Mouse (Mus musculus): Measurements from ENCODE around the gene Rbfox3. TPM values are rescaled to one million over a fixed set of nuclear protein-coding genes. Genes with fewer than 3 reads are reported as not detected.
A peak's percentile ranks its signal among the peaks of the same experiment; 100 is the strongest.

Gene Rbfox3
- polyA plus RNA-seq, 1 experiment from 2014 or later, result 0.97 TPM

GRCm38 (mm10) chr11:118476396-118477373, 434.7 kb downstream of the Rbfox3 start, which contains the start of gene Engase:
Gene Engase (plus strand): TSS chr11:118476829.
- no peak within 1 kb of the TSS for H3K27ac ChIP-seq (ENCODE audit: low read length)
- peak within 1 kb of the TSS; percentile 56 for H3K9ac ChIP-seq (replicated peaks; ENCODE audit: low read depth)
- H3K4me1 ChIP-seq (ENCODE audit: insufficient read depth, low read depth, low read length), result no peaks in the 10 kb centered on the region; the same call in 1 of the 2 replicates
- under 1% methylated on average over 51 of the region's 57 CpGs for WGBS
- DNase-seq (ENCODE audit: low spot score) (peak; percentile 98), ATAC-seq (peak; percentile 100)
- H3K4me2 ChIP-seq (replicated peaks; ENCODE audit: low read depth, low read length), result peak within 1 kb of the TSS; percentile 94
- peak within 1 kb of the TSS; percentile 73 for H3K4me3 ChIP-seq (ENCODE audit: low read depth, low read length)
- H3K27me3 ChIP-seq (replicated peaks; ENCODE audit: insufficient read depth, low read length), result no peaks in the 10 kb centered on the region
- no peak for TF ChIP-seq CTCF (IDR thresholded peaks at IDR 0.05)
- TF ChIP-seq EP300 (IDR thresholded peaks at IDR 0.05), result no peak
- no peaks in the 10 kb centered on the region for H3K9me3 ChIP-seq (ENCODE audit: low read length)
- H3K36me3 ChIP-seq (ENCODE audit: insufficient read depth, low read length), result no peaks in the 10 kb centered on the region

- no peaks in the 10 kb centered on the region; the same call in 1 of the 2 replicates for H3K4me1 ChIP-seq (ENCODE audit: insufficient read depth, low read depth, low read length)
- no peak for TF ChIP-seq EP300 (IDR thresholded peaks at IDR 0.05)
- no peak for TF ChIP-seq CTCF (IDR thresholded peaks at IDR 0.05)
- H3K9ac ChIP-seq (replicated peaks; ENCODE audit: low read depth), result no peak overlapping the region
- no peak for ATAC-seq
- no peak for DNase-seq (ENCODE audit: low spot score)
- H3K4me2 ChIP-seq (replicated peaks; ENCODE audit: low read depth, low read length), result no peak overlapping the region
- no peak overlapping the region for H3K27ac ChIP-seq (ENCODE audit: low read length)
- no peaks in the 10 kb centered on the region for H3K36me3 ChIP-seq (ENCODE audit: insufficient read depth, low read length)
- no peaks in the 10 kb centered on the region for H3K27me3 ChIP-seq (replicated peaks; ENCODE audit: insufficient read depth, low read length)
- H3K9me3 ChIP-seq (ENCODE audit: low read length), result no peaks in the 10 kb centered on the region
- H3K4me3 ChIP-seq (ENCODE audit: low read depth, low read length), result no peak overlapping the region
- 87% methylated on average over 7 of the region's 7 CpGs for WGBS
Observed at GRCm38 (mm10) chr11:118475496-118476083, 435.8 kb downstream of the Rbfox3 start.

DNA sequence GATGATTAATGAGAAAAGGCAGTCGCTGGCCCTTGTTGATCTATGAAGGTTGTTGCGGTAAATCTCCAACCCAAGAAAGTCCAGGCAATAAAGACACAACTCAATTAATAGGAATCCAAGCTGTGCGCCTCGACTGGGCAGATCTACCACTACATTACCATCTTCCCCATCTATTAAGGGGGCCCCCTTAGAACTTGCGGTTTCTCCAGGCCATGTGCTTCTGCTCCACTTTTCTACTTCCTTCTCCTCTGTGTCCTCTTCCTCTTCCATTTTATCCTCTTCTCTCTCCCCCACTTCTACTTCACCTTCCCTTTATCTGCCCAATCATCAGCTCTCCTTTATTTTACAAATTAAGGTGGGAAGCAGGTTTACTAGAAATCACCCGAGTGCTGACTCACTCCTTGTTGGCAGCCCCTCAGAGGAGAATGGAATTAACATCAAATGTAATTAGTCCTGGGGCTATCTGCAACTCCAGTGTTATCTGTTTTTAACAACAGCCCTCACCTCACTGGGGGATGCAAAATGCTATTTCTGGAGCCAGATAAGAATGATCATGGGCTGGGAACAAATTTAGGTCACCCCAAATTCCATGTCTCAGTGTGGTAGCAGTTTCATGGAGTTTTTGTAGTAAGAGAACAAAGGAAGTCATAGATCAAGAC, 437.4 kb downstream of the Rbfox3 start:
- DNase-seq (ENCODE audit: low spot score), result no peak
- Histone ChIP-seq H3K27me3 (replicated peaks; ENCODE audit: insufficient read depth, low read length) (no peaks in the 10 kb centered on the region), H3K9me3 (ENCODE audit: low read length) (no peaks in the 10 kb centered on the region), H3K9ac (replicated peaks; ENCODE audit: low read depth) (no peak overlapping the region), H3K4me2 (replicated peaks; ENCODE audit: low read depth, low read length) (no peak overlapping the region), H3K4me1 (ENCODE audit: insufficient read depth, low read depth, low read length) (no peaks in the 10 kb centered on the region; the same call in 1 of the 2 replicates), H3K4me3 (ENCODE audit: low read depth, low read length) (no peak overlapping the region), H3K27ac (ENCODE audit: low read length) (no peak overlapping the region), H3K36me3 (ENCODE audit: insufficient read depth, low read length) (no peaks in the 10 kb centered on the region)
- WGBS, result 67% methylated on average over 6 of the region's 6 CpGs
- no peak for ATAC-seq
- TF ChIP-seq EP300 (IDR thresholded peaks at IDR 0.05) (no peak), CTCF (IDR thresholded peaks at IDR 0.05) (no peak)

DNA sequence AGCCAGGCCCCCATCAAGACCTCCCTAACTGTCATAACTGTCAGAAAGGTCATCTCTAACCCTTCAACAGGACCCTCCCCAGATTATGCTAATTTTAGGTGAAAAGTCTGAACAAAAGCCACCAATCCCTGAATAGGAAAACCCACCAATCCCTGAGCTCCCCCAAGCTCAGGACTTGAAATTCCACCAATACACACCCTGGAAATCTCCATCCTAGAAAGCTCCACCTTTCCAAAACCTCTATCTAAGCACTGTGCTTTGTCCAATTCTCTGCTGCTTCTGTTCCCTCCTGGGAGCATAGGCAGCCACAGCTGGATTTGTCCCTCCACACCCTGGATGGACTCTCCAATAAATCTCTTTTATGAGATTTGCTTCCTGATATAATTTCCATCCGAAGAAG, 438.2 kb downstream of the Rbfox3 start:
- Histone ChIP-seq H3K4me2 (replicated peaks; ENCODE audit: low read depth, low read length) (no peak overlapping the region), H3K27ac (ENCODE audit: low read length) (no peak overlapping the region), H3K27me3 (replicated peaks; ENCODE audit: insufficient read depth, low read length) (no peaks in the 10 kb centered on the region), H3K9me3 (ENCODE audit: low read length) (no peaks in the 10 kb centered on the region), H3K4me3 (ENCODE audit: low read depth, low read length) (no peak overlapping the region), H3K36me3 (ENCODE audit: insufficient read depth, low read length) (no peaks in the 10 kb centered on the region), H3K4me1 (ENCODE audit: insufficient read depth, low read depth, low read length) (no peaks in the 10 kb centered on the region; the same call in 1 of the 2 replicates), H3K9ac (replicated peaks; ENCODE audit: low read depth) (no peak overlapping the region)
- ATAC-seq (no peak), DNase-seq (ENCODE audit: low spot score) (no peak)
- WGBS, result 83% methylated on average over 1 of the region's 1 CpGs
- no peak for TF ChIP-seq CTCF (IDR thresholded peaks at IDR 0.05)

GRCm38 (mm10) chr11:118471676-118472075, 439.7 kb downstream of the Rbfox3 start:
- no peaks in the 10 kb centered on the region for H3K36me3 ChIP-seq (ENCODE audit: insufficient read depth, low read length)
- H3K4me2 ChIP-seq (replicated peaks; ENCODE audit: low read depth, low read length), result no peak overlapping the region
- no peaks in the 10 kb centered on the region for H3K27me3 ChIP-seq (replicated peaks; ENCODE audit: insufficient read depth, low read length)
- no peak for TF ChIP-seq EP300 (IDR thresholded peaks at IDR 0.05)
- no peak for TF ChIP-seq CTCF (IDR thresholded peaks at IDR 0.05)
- no peaks in the 10 kb centered on the region for H3K9me3 ChIP-seq (ENCODE audit: low read length)
- H3K4me3 ChIP-seq (ENCODE audit: low read depth, low read length), result no peak overlapping the region
- no peak for DNase-seq (ENCODE audit: low spot score)
- H3K4me1 ChIP-seq (ENCODE audit: insufficient read depth, low read depth, low read length), result no peaks in the 10 kb centered on the region
- no peak overlapping the region for H3K9ac ChIP-seq (replicated peaks; ENCODE audit: low read depth)
- WGBS, result 75% methylated on average over 13 of the region's 13 CpGs
- no peak overlapping the region for H3K27ac ChIP-seq (ENCODE audit: low read length)
- ATAC-seq, result no peak

Measured in lung, postnatal 0 days (tissue).